Mouse (Mus musculus) right cerebral cortex, postnatal 14 days (tissue): ENCODE results near the gene Rhobtb1.
A peak's percentile ranks its signal among the peaks of the same experiment; 100 is the strongest.

ENCODE experiments used
- DNase-seq: peaks from one replicate; pipeline ENCODE4 v3.0.0; 2022

Gene Rhobtb1

GRCm38 (mm10) chr10:69151045-69151444, at the start of gene Rhobtb1:
Rhobtb1 (plus strand) TSS chr10:69151434.
- no peak for DNase-seq

GRCm38 (mm10) chr10:69101988-69102387, 49.2 kb upstream of the Rhobtb1 start:
- DNase-seq, result peak; percentile 64

GRCm38 (mm10) chr10:69104143-69104882, 46.9 kb upstream of the Rhobtb1 start:
- DNase-seq, result no peak

GRCm38 (mm10) chr10:69104883-69105225, 46.4 kb upstream of the Rhobtb1 start:
- no peak for DNase-seq

- no peak for DNase-seq
Measured at GRCm38 (mm10) chr10:69106796-69107195, 44.4 kb upstream of the Rhobtb1 start.

- DNase-seq, result no peak
Measured at GRCm38 (mm10) chr10:69107253-69107652, 44.0 kb upstream of the Rhobtb1 start.

- no peak for DNase-seq
Measured at GRCm38 (mm10) chr10:69114384-69114783, 36.9 kb upstream of the Rhobtb1 start.

GRCm38 (mm10) chr10:69117996-69118395, 33.2 kb upstream of the Rhobtb1 start:
- no peak for DNase-seq

- no peak for DNase-seq
Measured at GRCm38 (mm10) chr10:69118893-69119292, 32.3 kb upstream of the Rhobtb1 start.

- no peak for DNase-seq
Measured at GRCm38 (mm10) chr10:69119456-69119855, 31.8 kb upstream of the Rhobtb1 start.

GRCm38 (mm10) chr10:69126546-69126945, 24.7 kb upstream of the Rhobtb1 start:
- DNase-seq, result no peak

GRCm38 (mm10) chr10:69128531-69128930, 22.7 kb upstream of the Rhobtb1 start:
- no peak for DNase-seq

- DNase-seq, result no peak
Measured at GRCm38 (mm10) chr10:69130613-69131012, 20.6 kb upstream of the Rhobtb1 start.

- DNase-seq, result no peak
Measured at GRCm38 (mm10) chr10:69134356-69134755, 16.9 kb upstream of the Rhobtb1 start.

- no peak for DNase-seq
Measured at GRCm38 (mm10) chr10:69136241-69136828, 14.9 kb upstream of the Rhobtb1 start.

- no peak for DNase-seq
Measured at GRCm38 (mm10) chr10:69149252-69149651, 2.0 kb upstream of the Rhobtb1 start.

GRCm38 (mm10) chr10:69152971-69153370, 1.7 kb downstream of the Rhobtb1 start:
- no peak for DNase-seq

- no peak for DNase-seq
Measured at GRCm38 (mm10) chr10:69155428-69156175, 4.4 kb downstream of the Rhobtb1 start.

GRCm38 (mm10) chr10:69156462-69156861, 5.2 kb downstream of the Rhobtb1 start:
- no peak for DNase-seq

- no peak for DNase-seq
Measured at GRCm38 (mm10) chr10:69157471-69157870, 6.2 kb downstream of the Rhobtb1 start.

- DNase-seq, result no peak
Measured at GRCm38 (mm10) chr10:69160877-69161276, 9.6 kb downstream of the Rhobtb1 start.

- DNase-seq, result no peak
Measured at GRCm38 (mm10) chr10:69161503-69161902, 10.3 kb downstream of the Rhobtb1 start.

- DNase-seq, result no peak
Measured at GRCm38 (mm10) chr10:69162577-69162976, 11.3 kb downstream of the Rhobtb1 start.

- no peak for DNase-seq
Measured at GRCm38 (mm10) chr10:69163216-69163615, 12.0 kb downstream of the Rhobtb1 start.
